Mouse (Mus musculus) cerebellum, postnatal 4 days (tissue): ENCODE measurements around the gene Fam185a.

Experiments
- DNase-seq, 2 experiments: peaks; one replicate each; pipeline ENCODE4 v3.0.0; 2022; ENCODE audit warnings: low spot score in 2 of 2, mixed read lengths in 1 of 2

Fam185a gene

GRCm38 (mm10) chr5:21426666-21427065 is 1.9 kb downstream of the Fam185a start:
- no peak for DNase-seq

DNA sequence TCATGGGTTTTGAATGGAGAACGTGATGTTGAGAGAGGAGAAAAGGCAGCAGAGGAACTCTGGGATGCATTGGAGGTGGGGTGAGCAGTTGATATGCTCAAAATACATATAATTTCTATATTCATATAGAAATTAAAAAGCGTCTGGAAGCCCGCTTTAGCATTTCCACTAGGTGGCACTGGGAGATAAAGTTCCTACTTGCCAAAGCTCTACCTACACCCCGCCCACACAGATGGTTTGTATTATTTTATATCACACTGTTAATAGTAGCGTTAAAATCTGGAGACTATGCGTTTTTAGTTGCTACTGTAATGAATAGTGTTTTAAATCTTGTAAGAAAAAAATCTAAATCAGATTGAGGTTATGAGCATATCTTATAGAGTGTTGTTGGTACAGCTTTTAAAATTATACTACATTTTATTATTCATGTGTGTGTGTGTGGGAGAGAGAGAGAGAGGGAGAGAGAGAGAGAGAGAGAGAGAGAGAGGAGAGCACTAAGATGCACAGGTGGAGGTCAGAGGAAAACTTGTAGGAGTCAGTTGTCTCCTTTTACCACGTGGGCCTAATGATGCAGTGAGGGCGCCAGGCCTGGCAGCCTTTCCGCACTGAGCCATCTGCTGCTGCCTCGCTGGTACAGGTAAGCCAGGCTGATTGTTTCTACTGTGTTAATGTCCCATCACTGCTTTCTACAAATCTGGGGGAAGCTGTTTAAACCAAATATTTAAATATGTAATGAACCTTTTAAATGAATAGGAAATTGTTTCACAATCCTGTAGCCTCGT is 9.6 kb downstream of the Fam185a start:
- DNase-seq, result peak in 1 of 2 experiments; percentile 14

GRCm38 (mm10) chr5:21436471-21436975 is 11.8 kb downstream of the Fam185a start:
- DNase-seq, result no peak

- DNase-seq, result no peak
Measured at GRCm38 (mm10) chr5:21438428-21438827, 13.7 kb downstream of the Fam185a start.

GRCm38 (mm10) chr5:21439446-21440110 is 14.8 kb downstream of the Fam185a start:
- no peak for DNase-seq

GRCm38 (mm10) chr5:21440833-21441530 is 16.2 kb downstream of the Fam185a start:
- DNase-seq, result no peak

- DNase-seq, result no peak
Measured at GRCm38 (mm10) chr5:21467387-21467786, 42.6 kb downstream of the Fam185a start.

GRCm38 (mm10) chr5:21468100-21468499 is 43.3 kb downstream of the Fam185a start:
- no peak for DNase-seq

DNA sequence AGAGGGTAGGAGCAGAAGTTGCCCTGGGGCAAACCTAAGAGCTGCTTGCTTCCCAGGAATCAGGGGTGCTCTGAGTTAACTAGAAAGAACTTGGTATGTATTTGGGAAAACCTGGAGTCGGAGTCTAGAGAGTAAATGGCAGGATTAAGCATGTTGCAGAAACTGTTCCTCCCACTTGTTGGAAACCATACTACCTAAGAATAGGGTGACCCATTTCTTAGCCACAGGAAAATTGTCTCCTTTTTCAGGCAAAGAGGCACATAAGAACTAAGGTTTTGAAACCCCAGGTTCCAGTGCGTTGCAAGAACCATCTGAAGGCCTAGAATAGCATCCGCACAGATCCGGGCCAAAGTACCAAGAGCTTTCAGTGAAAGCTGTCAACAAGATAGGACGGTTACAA is 53.7 kb downstream of the Fam185a start:
- DNase-seq, result no peak

GRCm38 (mm10) chr5:21479746-21480145 is 55.0 kb downstream of the Fam185a start:
- DNase-seq, result no peak

- DNase-seq, result no peak
Measured at GRCm38 (mm10) chr5:21481521-21481920, 56.8 kb downstream of the Fam185a start.

GRCm38 (mm10) chr5:21482446-21483222 is 57.9 kb downstream of the Fam185a start:
- DNase-seq, result no peak

GRCm38 (mm10) chr5:21483275-21483674 is 58.5 kb downstream of the Fam185a start:
- no peak for DNase-seq

DNA sequence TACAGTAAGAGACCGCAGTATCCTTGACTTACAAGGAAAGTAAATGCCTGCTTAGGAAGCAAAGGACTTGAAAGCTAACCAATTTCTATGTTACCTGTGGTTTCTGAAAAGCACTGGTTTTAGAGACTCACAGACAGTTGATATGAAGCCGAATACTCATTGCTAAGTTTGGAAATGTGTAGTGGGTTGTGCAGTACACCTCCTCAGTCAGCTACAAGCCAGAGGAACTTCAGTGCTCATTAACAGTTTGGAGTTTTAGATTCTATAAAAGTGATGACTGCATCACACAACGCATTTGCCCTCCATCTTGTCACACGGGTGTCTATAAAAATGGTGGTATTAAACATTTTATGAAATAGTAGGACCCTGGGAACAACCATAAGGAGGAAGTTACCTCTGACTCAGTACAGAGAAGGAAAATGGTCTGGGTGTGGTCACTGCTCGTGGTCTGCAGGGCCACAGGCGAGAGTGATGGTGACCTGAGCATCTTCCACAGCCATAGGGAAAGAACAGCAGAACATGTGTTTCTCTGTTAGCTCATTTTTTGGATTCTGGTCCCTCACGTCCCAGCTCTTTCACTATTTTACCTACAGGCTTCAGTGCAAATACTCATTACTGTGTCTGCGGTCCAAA is 60.6 kb downstream of the Fam185a start:
- no peak for DNase-seq

DNA sequence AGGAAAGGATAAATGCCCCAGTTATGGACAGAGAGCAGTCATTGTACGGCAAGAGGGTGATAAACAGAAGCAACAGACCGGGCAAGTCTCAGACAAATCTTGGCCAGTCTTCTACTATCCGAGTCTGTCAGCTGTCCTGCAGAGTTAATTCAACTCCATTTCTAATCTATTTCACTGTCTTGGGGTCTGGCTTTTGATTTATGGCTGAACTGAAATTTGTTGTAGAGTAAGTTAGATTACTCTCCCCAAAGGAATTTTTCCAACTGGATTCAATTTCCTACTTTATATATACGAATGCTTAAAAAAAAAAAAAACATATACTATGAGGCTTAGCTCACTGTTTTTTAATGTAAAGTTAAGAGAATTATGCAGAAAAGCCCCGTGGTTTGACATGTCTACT is 62.0 kb downstream of the Fam185a start:
- no peak for DNase-seq

DNA sequence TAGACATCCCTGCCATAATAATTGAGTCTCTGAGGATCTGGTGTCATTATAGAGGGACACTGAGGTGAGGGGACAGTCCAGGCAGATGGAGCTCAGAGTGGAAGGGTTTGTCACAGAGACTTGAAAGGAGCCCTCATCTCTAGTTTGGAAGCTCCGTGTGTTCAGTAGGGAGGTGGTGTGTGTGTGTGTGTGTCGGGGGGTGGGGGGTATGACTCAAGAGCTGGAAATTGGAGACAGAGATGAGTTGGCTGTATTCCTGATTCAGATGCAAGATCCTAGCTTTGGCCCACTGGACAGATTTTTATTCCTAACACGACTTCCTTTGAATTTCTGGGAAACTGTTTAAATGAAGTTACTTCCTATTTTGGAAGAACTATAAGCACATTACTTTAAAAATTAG is 62.5 kb downstream of the Fam185a start:
- no peak for DNase-seq

GRCm38 (mm10) chr5:21487716-21488115 is 63.0 kb downstream of the Fam185a start:
- DNase-seq, result peak in 1 of 2 experiments; percentile 33

DNA sequence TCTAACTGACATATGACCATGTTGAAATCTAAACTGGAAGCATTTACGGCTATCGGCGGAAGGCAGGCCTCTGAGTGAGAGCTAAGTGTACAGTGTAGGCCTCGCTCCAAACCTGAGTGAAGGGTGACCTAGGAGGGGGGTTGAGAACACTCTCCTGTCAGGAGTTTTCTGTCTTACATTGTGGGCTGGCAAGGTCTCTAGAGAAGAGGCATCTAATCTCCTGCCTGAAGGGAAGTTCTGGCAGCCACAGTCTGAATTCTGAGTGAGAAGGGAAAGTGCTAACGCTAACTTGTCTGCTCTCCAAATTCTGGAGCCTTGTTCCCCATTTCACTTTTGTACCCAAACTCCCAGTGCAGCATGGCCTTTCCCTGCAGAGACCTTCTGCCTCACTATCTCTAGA is 63.7 kb downstream of the Fam185a start:
- no peak for DNase-seq

DNA sequence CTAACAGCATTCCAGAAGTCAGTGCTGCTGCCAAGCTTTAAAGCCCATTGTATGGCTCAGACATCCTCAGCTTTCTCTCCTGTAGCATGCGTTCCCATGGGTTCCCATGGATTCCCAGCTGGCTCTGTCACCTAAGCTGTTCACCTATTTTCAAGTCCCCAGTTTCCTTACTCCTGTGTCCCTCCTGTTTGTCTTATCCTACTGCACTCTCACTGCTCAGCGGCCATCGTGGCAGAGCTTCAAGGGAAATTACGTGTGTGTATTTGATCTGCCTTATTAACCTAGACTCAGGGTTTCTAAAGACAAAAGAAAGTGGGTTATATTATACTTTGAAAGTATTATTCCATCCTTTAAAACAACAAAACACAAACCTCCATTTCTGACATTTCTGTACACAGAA is 64.4 kb downstream of the Fam185a start:
- no peak for DNase-seq

DNA sequence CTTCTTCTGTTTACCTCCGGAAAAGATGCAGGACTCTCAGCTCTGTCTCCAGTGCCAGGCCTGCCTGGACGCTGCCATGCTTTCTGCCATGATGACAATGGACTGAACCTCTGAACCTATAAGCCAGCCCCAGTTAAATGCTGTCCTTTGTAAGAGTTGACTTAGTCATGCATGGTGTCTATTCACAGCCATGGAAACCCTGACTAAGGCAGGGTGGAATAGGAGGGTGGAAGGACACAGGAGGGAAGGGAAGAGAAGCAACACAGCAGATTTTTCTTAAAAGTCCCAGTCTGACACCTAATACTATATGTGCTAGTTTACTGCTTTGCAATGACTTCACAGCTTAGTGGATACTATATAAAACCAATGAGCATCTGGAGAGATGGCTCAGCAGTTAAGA is 66.7 kb downstream of the Fam185a start:
- no peak for DNase-seq

- no peak for DNase-seq
Measured at GRCm38 (mm10) chr5:21492213-21492612, 67.5 kb downstream of the Fam185a start.
